Mouse (Mus musculus): ENCODE measurements at regions not wholly inside any gene's neighbourhood (a gene's known extent, or its start where the extent isn't known, plus 50 kb on each side); places are given as distances from the start of the nearest gene placed in this dataset.

DNA sequence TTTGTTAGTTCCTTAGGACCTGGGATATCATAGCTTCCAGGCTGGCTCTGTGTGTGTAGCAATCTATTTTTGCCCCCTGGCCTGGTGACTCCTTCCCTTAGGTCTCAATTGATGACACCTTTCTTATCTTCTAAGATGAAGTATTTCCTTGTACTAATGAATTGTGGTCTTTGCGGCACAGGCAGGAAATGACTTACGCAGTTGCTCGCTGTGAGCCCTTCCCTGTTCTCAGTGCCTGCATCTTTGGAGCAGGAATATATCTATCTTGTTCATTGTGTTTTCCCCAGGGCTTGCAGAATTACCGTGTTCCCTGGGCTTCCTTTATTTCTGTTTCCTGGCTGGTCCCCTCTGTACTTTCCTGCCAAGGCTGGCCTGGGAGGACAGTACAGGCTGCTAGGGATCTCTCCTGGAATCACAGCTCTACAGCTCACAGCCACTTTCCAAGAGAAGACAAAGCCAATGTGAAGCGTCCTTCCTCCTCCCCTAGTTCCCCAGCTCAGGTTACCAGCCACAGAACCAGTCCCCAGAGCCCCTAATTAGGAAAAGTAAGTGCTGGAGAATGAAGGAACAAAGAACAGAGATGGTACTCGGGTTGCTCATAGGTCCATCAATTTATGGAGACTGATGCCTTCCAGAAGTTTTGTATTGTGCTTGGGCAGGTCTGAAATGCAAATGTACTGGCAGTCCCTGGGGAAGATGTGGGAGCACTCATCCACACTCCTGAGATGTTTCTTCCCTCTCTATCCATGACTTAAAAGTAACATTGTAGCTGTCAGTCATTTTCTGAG lies 119.2 kb upstream of the Eef2kmt start:
- TF ChIP-seq CTCF (IDR thresholded peaks at IDR 0.05; ENCODE audit: low read depth, low read length) (no peak), GATA1 (IDR thresholded peaks at IDR 0.05; ENCODE audit: borderline replicate concordance, low read length) (no peak), TAL1 (conservative IDR thresholded peaks at IDR 0.05; ENCODE audit: low read depth, low read length) (no peak)

Measured in G1E (cell line).